Mouse (Mus musculus) adrenal gland, adult 2 months (tissue): Measurements from ENCODE around the gene Fbxl19. TPM values are rescaled to one million over a fixed set of nuclear protein-coding genes. Genes with fewer than 3 reads are reported as not detected.
"Not testable (repeated sequence)": the region's sequence is repeated elsewhere in the genome, so short reads cannot be mapped to it uniquely, and the experiment has no call there.

ENCODE experiments used
- DNase-seq: peaks from one replicate; pipeline ENCODE4 v3.0.0; 2021
- polyA plus RNA-seq: library from polyadenylated mRNA; depleted of rRNA; stranded (reverse); fragments of >200 nt; gene quantifications from 2 replicates; pipeline ENCODE4 v1.2.3, GENCODE M21; 2012
- total RNA-seq, 2 experiments: library from RNA; stranded (reverse); gene quantifications; 2 replicates each; pipeline ENCODE4 v1.2.3; 2021

Gene Fbxl19
- total and polyA plus RNA-seq, 3 experiments = 9.5 to 34.5 (median 11.6) TPM

GRCm38 (mm10) chr7:127727898-127728297 is 16.4 kb upstream of the Fbxl19 start:
- DNase-seq = no peak

GRCm38 (mm10) chr7:127730170-127730569 is 14.2 kb upstream of the Fbxl19 start:
- DNase-seq = no peak

GRCm38 (mm10) chr7:127732066-127732465 is 12.3 kb upstream of the Fbxl19 start, which contains the start of gene Ctf2:
Ctf2 (minus strand) TSS chr7:127732166.
- not testable (repeated sequence) for DNase-seq

DNA sequence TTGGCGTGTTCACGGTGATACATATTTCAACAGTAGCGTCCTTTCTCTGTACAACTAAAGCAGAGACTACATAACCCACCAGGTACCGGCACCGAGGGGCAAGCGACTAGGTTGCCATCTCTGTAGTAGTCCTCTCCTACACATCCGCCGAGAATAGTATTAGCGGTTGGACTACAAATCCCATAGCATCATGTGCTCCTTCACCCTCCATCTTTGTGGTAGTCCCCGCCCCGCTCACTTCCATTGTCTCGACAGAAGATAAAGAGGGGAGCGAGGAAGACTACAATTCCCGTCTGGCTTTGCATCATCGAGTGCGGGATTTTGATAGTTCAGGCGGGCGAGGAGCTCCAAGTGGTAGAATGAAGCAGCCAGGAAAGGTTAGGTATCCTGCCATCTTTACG is 908 bp downstream of the Fbxl19 start:
- DNase-seq = peak; percentile 95

- DNase-seq = peak; percentile 97
These were observed 1.5 kb downstream of the Fbxl19 start for GRCm38 (mm10) chr7:127745652-127746493.

GRCm38 (mm10) chr7:127746494-127747491 is 2.5 kb downstream of the Fbxl19 start:
- DNase-seq = peak; percentile 44

DNA sequence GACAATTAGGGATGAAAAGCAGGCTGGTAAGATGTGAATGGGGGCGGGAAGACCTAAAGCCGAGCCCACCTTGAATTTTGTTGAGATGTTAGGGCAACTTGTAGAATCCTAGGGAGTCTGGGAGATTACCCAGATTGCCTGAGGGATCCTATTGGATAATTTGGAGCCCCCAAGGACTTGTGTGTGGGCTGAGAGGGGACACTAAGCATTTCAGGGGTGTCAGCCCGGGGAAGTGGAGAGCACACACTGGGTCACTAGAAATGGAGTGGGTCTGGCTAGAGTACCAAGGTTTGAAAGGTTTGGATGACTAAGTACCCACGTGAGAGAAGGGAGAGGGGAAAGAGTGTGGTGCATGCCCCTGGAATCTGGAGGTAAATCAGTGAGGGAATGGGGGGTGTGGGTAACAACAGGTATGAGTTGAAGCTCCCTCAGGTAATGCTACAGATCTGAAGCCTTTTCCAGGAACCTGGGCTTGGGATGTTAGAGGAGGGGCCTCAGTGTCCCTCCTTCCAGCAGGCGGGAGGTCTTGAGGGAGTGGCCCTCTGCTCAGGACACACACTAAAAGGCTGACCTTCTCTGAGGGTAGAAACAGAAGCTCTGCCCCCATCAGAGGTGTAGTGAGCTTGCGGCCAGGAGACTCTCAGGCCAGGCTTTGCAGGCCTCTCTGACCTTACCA is 3.4 kb downstream of the Fbxl19 start:
- no peak for DNase-seq

- DNase-seq = no peak
These were observed 3.9 kb downstream of the Fbxl19 start for GRCm38 (mm10) chr7:127748235-127748560.

DNA sequence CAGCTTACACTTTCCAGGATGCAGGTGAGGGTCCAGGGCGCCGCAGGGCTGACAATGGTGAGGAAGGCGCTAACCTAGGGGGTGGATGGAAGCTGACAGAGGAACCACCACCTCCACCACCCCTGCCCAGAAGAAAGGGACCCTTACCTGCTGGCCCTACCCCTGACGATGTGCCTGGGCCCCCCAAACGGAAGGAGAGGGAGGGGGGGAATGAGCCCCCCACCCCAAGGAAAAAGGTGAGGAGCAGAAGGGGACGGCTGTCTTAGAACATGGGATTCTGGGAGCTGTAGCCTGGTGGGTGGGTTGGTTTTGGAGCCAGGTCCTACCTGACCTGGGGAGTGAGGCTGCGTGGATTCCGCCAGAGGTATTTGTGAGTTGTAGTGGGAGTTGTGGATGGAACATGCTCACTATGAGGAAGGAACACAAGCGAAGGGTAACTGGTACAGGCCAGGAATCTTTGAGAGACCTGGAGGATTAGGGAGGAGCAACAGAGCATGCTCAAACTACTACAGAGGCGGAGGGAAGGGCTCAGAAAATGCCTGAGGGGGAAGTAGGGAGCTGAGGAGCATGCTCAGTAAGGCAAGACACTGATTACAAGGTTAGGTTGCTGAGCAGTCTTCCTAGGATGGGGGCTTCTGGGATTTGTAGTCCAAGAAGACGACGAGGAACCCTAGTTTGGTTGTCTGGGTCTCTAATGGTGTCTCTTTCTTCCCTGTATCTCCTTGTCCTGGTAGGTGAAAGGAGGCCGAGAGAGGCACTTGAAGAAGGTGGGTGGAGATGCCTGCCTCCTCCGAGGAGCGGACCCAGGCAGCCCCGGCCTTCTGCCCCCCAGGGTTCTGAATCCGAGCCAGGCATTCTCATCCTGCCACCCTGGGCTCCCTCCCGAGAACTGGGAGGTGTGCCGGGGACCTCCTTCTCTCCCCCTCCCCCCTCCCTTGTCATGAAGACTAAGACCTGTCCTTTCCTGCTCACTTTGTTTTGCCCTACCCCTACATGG is 6.1 kb downstream of the Fbxl19 start:
- DNase-seq = no peak

GRCm38 (mm10) chr7:127751619-127752018 is 7.3 kb downstream of the Fbxl19 start:
- no peak for DNase-seq

- DNase-seq = no peak
These were observed 7.7 kb downstream of the Fbxl19 start for GRCm38 (mm10) chr7:127752069-127752468.

DNA sequence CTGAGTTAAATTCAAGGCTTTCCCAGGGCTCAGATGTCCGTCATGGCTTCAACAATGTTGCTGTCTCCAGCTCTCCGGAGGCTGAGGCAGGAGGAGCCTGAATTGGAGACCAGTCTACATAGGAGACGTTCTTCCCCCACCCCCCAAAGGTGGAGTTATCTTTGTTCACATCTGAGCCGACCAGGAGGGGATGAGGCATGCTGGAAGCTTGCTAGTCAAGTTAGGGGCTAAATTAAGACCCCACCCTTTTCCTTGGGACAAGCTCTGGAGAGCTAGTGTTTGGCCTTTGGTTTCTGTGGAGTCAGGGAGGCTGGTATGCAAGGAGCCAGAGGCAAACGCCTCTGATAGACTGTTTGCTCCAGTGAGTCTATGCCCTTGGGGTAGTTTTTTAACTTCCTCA is 8.8 kb downstream of the Fbxl19 start:
- no peak for DNase-seq

DNA sequence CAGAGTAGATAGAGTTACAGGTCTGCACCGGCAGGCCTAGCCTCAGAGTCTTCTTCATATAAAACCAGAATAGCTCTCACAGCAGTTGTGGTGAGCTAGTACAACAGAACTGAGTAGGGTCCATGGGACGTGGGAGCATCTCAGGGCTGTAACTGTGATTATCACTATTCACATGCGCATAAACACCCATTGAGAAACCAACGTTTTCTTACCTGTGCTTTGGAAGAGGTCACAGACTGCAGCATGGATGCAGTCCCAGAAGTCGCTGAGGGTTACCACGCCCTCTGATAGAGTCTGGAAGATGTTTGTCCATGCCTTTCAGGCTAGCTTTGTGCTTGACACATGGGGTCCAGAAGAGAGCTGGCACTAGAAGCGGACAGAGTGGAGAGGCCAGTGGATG is 9.4 kb downstream of the Fbxl19 start:
- no peak for DNase-seq

DNA sequence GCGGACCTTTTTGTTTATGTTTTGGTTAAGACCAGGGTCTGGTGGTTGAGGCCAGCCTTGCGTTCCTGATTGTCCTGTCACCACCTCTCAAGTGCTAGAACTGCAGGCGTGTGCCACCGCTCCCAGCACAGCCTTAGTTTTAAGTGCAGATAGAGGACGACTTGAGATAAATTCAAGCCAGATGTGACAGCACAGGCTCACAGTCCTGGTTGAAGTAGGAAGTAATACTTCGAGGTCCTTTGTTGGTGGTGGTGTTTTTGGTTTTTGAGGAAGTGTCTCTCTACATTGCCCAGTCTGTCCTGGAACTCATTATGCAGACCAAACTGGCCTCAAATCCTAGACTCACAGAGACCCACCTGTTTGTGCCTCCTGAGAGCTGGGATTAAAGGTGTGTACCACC is 15.4 kb downstream of the Fbxl19 start:
- DNase-seq = no peak

DNA sequence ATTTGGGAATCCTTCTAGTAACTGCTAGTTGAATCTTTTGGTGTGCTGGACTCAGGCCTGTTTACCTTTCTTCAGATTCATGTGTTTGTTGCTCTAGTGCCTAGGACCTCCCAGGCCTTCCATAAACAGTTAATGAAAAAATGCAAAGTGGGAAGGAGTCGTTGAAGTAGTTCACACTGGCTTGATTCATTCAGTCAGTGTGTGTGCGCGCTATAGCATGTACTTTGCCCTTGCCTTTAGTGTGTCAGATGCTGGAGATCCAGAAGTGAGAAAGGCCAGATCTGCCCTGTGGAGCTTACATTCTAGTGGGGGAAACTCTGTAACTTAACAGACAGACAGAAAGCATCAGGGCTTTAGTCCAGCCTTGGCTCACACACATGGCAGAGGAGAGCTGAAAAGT is 16.1 kb downstream of the Fbxl19 start:
- no peak for DNase-seq

- DNase-seq = peak; percentile 69
These were observed 16.7 kb downstream of the Fbxl19 start for GRCm38 (mm10) chr7:127761026-127761425.

DNA sequence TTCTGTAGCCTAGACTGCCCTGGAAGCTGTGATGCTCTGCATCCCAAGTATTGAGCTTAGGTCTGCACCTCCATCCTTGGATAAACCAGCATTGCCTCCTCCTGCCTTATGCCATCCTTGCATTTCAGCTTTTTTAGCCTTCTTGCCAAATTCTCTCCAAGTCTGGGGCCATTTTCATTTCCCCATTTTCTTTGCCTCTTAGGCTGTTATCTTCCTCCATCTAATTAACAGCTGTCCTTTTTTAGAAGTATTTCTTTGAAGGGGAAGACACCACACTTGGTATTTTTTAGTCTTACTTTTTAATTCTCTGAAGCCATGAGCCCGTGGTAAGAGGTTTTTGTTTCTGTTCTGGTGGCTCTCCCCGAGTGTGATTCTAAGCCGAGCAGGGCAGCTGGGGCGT is 19.3 kb downstream of the Fbxl19 start:
- DNase-seq = no peak

DNA sequence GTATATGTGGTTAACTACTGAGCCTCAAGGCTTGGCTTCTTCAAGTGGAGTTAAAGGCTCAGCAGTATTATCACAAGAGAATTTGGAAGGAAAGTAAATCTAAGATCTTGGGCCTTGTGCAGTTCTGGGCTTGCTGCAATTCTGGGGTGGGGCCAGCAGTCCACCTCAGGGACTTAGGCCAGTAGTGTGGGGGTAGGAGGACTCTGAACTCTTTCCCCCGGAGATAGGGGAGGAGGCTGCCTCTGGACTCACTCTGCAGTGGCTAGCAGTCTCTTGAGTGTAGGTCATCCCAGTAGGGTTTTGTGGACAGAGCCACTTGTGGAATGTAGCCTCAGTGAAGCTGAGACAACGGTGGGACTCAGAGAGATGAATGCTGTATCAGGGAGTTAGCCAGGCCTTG is 21.4 kb downstream of the Fbxl19 start:
- DNase-seq = no peak

DNA sequence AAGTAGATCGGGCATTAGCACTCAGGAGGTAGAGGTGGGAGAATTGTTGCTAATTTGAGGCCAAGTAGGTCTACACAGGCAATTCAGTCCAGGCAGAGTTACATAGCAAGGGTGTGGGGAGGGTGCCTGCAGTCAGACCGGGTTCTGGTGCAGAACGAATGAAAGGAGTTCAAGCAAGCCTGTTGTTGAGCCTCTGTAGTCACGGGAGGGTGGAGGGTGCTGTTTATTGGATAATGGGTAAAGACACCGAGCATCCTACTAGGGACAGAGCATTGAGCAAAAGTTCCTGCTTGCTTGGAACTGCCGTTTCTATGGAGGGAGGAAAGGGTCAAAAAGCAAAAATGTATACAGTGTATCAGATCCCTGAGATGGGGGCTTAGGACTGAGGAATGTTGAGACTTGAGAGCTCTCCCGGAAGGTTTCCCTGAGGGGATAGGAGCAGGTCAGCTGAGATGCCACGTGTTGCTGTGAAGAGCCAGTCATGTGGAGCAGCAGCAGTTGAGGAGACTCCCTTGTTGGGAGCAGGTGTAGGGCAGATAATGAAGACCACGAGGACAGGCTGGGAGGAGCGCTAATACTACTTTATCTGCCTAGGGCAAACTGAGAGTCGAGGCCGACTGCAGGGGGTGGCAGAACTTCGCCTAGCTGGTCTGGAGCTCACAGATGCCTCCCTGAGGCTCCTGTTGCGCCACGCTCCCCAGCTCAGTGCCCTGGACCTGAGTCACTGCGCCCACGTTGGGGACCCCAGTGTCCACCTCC is 22.7 kb downstream of the Fbxl19 start:
- DNase-seq = no peak

DNA sequence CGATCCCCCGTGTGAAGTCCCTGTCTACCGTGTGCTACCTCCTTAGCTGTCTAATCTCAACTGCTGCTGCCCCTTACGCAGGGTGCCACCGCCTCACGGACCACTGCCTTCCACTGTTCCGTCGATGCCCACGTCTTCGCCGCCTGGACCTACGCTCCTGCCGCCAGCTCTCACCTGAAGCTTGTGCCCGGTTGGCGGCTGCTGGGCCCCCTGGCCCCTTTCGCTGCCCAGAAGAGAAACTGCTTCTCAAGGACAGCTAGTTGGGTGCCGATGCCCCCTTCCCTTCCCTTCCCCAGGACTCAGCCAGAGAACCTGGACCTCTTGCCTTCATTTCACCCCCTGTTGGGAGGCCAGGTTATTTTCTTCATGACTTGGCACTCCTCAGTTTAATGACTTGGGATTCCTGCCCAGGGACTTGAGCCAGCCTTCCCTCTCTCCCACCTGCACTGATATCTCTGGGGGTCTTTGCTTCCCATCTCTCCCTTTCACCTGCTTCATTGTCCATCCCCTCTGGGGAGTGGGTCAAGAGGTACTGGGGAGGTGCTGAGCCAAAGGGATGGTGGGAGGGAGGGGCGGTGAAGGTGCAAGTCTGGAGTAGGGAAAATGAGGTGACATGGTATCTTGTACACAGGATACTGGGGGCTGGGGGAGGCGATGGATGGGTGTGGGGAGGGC is 23.5 kb downstream of the Fbxl19 start:
- DNase-seq = no peak
